Mouse (Mus musculus) B cell, adult 67 days (primary cell): Measurements from ENCODE around the gene Olfr718-ps1. TPM values are rescaled to one million over a fixed set of nuclear protein-coding genes. Genes with fewer than 3 reads are reported as not detected.

Experiments
- total RNA-seq, 2 experiments: library from RNA; stranded (reverse); gene quantifications; 4 replicates each; pipeline ENCODE4 v1.2.4; 2023

The Olfr718-ps1 gene
- under 1 TPM; 0.24 to 0.55 TPM for total RNA-seq

DNA sequence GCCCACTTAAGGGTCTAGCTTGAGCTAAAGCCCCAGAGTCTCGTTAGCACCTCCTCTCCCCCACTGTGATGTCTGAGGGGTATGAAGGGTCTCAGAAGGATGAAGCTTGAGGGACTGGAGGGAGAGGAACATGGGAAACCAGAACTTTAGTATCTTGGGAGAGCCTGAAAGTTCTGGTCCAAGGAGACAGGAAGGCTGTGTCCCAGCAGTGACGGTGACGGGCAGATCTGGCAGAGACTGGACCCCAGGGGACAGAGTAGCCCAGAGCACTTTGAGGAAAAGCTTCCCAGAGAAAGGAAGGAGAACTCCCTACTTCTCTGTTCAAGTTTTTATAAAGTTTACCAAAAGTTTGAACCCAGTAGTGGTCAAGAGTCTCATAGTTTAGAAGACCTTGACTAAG, at the start of gene Olfr718-ps1:
Gene Olfr718-ps1 (minus strand): TSS at position 101 of the 400 bp plus-strand sequence.

DNA sequence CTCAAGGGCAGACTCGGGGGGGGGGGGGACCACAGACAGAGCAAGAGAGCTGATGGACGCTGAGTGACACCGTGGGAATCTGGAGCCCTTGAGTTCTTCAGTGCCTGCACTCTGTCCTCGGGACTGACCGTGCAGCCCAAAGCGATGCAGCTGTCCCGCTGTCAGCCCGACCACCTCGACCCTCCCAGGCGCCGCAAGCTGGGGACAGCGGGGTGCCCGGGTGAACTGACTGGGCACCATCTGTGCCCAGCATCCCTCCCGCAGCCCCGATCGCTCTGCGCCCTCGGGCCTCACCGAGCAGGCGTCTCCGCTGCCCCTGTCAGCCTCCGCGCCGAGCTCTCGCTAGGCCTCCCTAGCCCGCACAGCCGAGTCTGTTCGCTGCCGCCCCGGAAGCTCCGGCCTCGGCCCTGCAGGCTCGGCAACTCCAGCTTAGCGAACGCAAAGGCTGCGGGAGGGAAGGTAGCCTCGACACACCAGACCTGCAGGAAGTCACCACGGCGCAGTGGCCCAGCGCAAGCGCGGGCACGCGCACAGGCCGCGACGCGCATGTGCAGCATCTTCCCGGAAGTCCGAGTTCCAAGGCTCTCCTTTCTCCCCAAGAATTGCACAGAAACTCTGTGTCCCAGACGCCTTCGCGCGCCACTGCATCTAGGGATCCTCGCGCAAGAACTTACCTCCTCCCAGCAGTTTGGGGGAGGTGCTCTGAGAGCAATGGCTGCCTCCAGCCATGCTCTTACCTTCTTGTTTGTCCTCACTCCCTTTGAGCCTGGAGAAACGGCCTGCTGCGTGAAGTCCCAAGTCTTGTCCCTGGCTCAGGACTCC, 33.1 kb upstream of the Olfr718-ps1 start, which contains the start of the genes Rbak and Spdye4b:
Gene Rbak (minus strand): TSS at position 521 of the 822 bp plus-strand sequence.
Gene Spdye4b (plus strand): TSS at position 763 of the 822 bp plus-strand sequence.

DNA sequence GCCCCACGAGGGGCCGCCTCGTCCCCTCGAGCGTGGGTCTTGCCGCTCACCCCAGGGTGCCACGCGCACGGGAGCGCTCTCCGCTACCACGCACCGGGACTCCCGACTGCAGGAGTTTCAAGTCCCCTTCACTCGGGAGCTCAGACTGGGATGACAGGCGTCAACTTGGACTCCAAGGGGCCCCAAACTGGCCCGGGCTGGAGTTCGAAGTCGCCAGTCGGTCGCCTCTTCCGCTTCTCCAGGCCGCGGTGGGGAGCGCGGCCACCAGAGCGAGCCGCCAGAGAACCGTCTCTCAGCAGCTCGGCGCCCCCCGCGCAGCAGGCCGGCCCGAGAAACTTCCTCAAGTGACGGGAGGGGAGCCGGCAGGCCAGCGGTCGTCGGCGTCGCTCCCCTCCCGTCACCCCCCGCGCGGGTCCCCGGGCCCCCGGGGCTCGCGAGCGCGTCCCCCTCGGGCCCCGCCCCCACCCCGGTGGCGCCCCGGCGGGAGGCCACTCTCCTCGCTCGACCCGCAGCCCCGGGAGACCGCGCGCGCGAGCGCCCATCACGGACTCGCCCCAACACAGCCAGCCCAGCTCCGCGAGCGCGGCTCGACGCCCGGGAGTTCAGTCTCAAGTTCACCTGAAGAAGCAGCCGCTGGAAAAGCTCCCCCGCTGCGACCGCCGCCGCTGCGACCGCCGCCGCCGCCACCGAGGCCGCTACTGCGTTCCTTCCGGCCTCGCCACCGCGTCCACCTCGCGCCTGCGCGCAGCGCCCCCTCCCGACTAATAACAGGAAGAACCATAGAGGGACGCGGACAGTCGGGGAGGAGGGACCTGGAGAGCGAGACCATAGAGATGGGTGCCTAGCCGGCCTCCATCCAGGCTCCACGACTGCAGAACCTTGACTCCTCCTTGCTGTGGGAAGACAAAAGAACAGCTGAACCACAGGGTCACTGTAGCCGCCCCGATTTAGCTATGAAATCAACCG, 34.8 kb downstream of the Olfr718-ps1 start, which contains the start of gene Rnf216:
Gene Rnf216 (minus strand): TSS at position 714 of the 966 bp plus-strand sequence.

Other genes starting within 250 kb of the Olfr718-ps1 start
- 1,000 to 10,000 TPM; 7,721 to 7,997 TPM for gene Actb, start 240.8 kb downstream of the Olfr718-ps1 start, total RNA-seq
- gene Fscn1, start 187.2 kb downstream of the Olfr718-ps1 start, total RNA-seq: 1 to 10 TPM in 1 of 2 experiments, under 1 TPM in 1; 0.27 to 1.2 TPM
- 100 to 1,000 TPM; 128 to 129 TPM for gene Rnf216, start 34.6 kb downstream of the Olfr718-ps1 start, total RNA-seq
- 10 to 100 TPM; 15.0 to 15.4 TPM for gene Rbak, start 33.2 kb upstream of the Olfr718-ps1 start, total RNA-seq
- gene Spdye4b, start 33.4 kb upstream of the Olfr718-ps1 start, total RNA-seq: not detected
- gene Spdye4a, start 79.3 kb upstream of the Olfr718-ps1 start, total RNA-seq: not detected
- gene Zfp12, start 87.6 kb upstream of the Olfr718-ps1 start, total RNA-seq: 10 to 100 TPM; 24.9 to 29.3 TPM
- 1 to 10 TPM; 5.6 to 8.8 TPM for gene Zfp316, start 122.4 kb upstream of the Olfr718-ps1 start, total RNA-seq
- gene Zfp853, start 146.0 kb upstream of the Olfr718-ps1 start, total RNA-seq: 1 to 10 TPM; 1.1 to 1.2 TPM
- gene E130309D02Rik, start 167.8 kb upstream of the Olfr718-ps1 start, total RNA-seq: 10 to 100 TPM; 33.8 to 40.0 TPM
- 10 to 100 TPM; 60.1 to 68.7 TPM for gene Zdhhc4, start 181.7 kb upstream of the Olfr718-ps1 start, total RNA-seq
- not detected for gene Grid2ip, start 209.8 kb upstream of the Olfr718-ps1 start, total RNA-seq